ENCODE assay signal across 17 mouse cellular contexts in genomic region chr2:45158351-45158782, GRCm38 (mm10). TPM values are rescaled to one million over a fixed set of nuclear protein-coding genes. Genes with fewer than 3 reads are reported as not detected.
A peak's percentile ranks its signal among the peaks of the same experiment; 100 is the strongest.
DNase-seq lines count a peak whose midpoint lies in the region; ATAC-seq lines count a peak whose summit lies in the region.
"Had no signal": no experiment of that assay in that cellular context is flagged by ENCODE, and none has a peak within 500 bp of the region (broad histone marks: within the 10 kb centered on the region; RNA-seq: fewer than 3 reads in every experiment).

No protein-coding gene starts in this region.

- H3K4me3 ChIP-seq in hindbrain, embryonic 11.5 days (ENCODE audit: low read depth, low read length), result no peak overlapping the region
- peak overlapping the region; percentile 25 for H3K4me3 ChIP-seq in midbrain, embryonic 13.5 days (replicated peaks)
- H3K4me3 ChIP-seq: embryonic facial prominence, embryonic 12.5 days; heart, adult 2 months had no signal

- no peak overlapping the region for H3K27ac ChIP-seq in hindbrain, embryonic 11.5 days (ENCODE audit: low read depth, low read length)
- peak overlapping the region; percentile 56; the same call in 1 of the 2 replicates for H3K27ac ChIP-seq in midbrain, embryonic 13.5 days
- H3K27ac ChIP-seq: embryonic facial prominence, embryonic 12.5 days; heart, adult 2 months; liver, embryonic 14.5 days had no signal

- no peaks in the 10 kb centered on the region for H3K27me3 ChIP-seq in hindbrain, embryonic 11.5 days (ENCODE audit: control insufficient read depth, insufficient read depth, low read length)
- H3K27me3 ChIP-seq in midbrain, embryonic 13.5 days, result no peaks in the 10 kb centered on the region
- H3K27me3 ChIP-seq: embryonic facial prominence, embryonic 12.5 days had no signal

- peak; percentile 44; the same call in 1 of the 2 replicates for ATAC-seq in frontal cortex, adult (ENCODE audit: low TSS enrichment)
- ATAC-seq in hindbrain, embryonic 11.5 days (ENCODE audit: low FRiP score), result no peak
- peak; percentile 76 for ATAC-seq in midbrain, embryonic 13.5 days
- no peak for ATAC-seq in CD4-positive, CD25-positive, alpha-beta regulatory T cell, adult 4 months

- no peaks in the 10 kb centered on the region for H3K36me3 ChIP-seq in hindbrain, embryonic 11.5 days (ENCODE audit: control insufficient read depth, insufficient read depth, low read length)
- H3K36me3 ChIP-seq in midbrain, embryonic 13.5 days, result no peaks in the 10 kb centered on the region
- H3K36me3 ChIP-seq: embryonic facial prominence, embryonic 12.5 days had no signal

- no peak overlapping the region for H3K9ac ChIP-seq in hindbrain, embryonic 11.5 days (ENCODE audit: low read depth, low read length)
- peak overlapping the region; percentile 48 for H3K9ac ChIP-seq in midbrain, embryonic 13.5 days (replicated peaks)
- H3K9ac ChIP-seq: embryonic facial prominence, embryonic 12.5 days; liver, embryonic 14.5 days had no signal

- WGBS in hindbrain, embryonic 11.5 days, result 15% methylated on average over 8 of the region's 8 CpGs
- 2% methylated on average over 8 of the region's 8 CpGs for WGBS in midbrain, embryonic 13.5 days

- no peaks in the 10 kb centered on the region for H3K9me3 ChIP-seq in hindbrain, embryonic 11.5 days (ENCODE audit: control insufficient read depth, low read length)
- H3K9me3 ChIP-seq in midbrain, embryonic 13.5 days, result no peaks in the 10 kb centered on the region
- H3K9me3 ChIP-seq: embryonic facial prominence, embryonic 12.5 days had no signal

- no peaks in the 10 kb centered on the region for H3K4me1 ChIP-seq in hindbrain, embryonic 11.5 days (replicated peaks; ENCODE audit: control insufficient read depth, insufficient read depth, low read length)
- peaks cover 12% of the 10 kb centered on the region for H3K4me1 ChIP-seq in midbrain, embryonic 13.5 days (replicated peaks)
- H3K4me1 ChIP-seq: embryonic facial prominence, embryonic 12.5 days had no signal

- DNase-seq in frontal cortex, adult 2 months (ENCODE audit: extremely low spot score in 1 of 2, low spot score in 1 of 2), result no peak
- peak; percentile 81 for DNase-seq in ZHBTc4 (ENCODE audit: low read depth, low spot score)
- DNase-seq in hindbrain, embryonic 11.5 days (ENCODE audit: low spot score), result peak; percentile 25
- no peak for DNase-seq in adrenal gland, adult 18-20 months (ENCODE audit: low spot score in 2 of 2)
- DNase-seq in adrenal gland, postnatal 10 days, result no peak
- DNase-seq: adrenal gland, adult 2 months; heart, adult 2 months; heart, postnatal 36 days; kidney, postnatal 10 days; lung, postnatal 4 days; right cerebral cortex, postnatal 25 days; thymus, postnatal 25 days had no signal

- no peak overlapping the region for H3K4me2 ChIP-seq in hindbrain, embryonic 11.5 days (replicated peaks; ENCODE audit: low read depth, low read length)
- H3K4me2 ChIP-seq in midbrain, embryonic 13.5 days (replicated peaks), result peak overlapping the region; percentile 54
- H3K4me2 ChIP-seq: embryonic facial prominence, embryonic 12.5 days had no signal

RNA-seq across cellular contexts. Expression of gene Zeb2, which starts 41.2 kb away (rescaled TPM):
- polyA plus RNA-seq in frontal cortex, adult 2 months (2012; rRNA removed), result 97.6 and 109 TPM in 2 replicates
- polyA plus RNA-seq in hindbrain, embryonic 11.5 days (2014; fragmentation: Nextera tagmentation; extraction: Ambion mirVana), result 57.7 and 58.8 TPM in 2 replicates
- polyA plus RNA-seq in midbrain, embryonic 13.5 days (2015; fragmentation: Nextera tagmentation; extraction: Ambion mirVana), result 38.9 and 50.2 TPM in 2 replicates
- total RNA-seq in adrenal gland, adult 18-20 months (2021), result 100 to 1,000 TPM; 150 to 168 TPM
- 100 to 1,000 TPM; 129 to 138 TPM for total RNA-seq in adrenal gland, postnatal 10 days (2021)
- polyA plus RNA-seq in CD4-positive, CD25-positive, alpha-beta regulatory T cell, adult 4 months (2017; shearing (Covaris generic)), result 1 to 10 TPM in 1 of 2 experiments, under 1 TPM in 1; 0.71 to 2.3 TPM

Comparison
In these comparisons a context has a peak if more than half of its experiments do, and no peak if none do; other contexts are left out.
1. ATAC-seq: peak in frontal cortex, adult (single experiment) and midbrain, embryonic 13.5 days (single experiment); none in hindbrain, embryonic 11.5 days (single experiment) and CD4-positive, CD25-positive, alpha-beta regulatory T cell, adult 4 months (single experiment).
2. DNase-seq: peak in ZHBTc4 (single experiment) and hindbrain, embryonic 11.5 days (single experiment); none in frontal cortex, adult 2 months (0 of 2), adrenal gland, adult 18-20 months (0 of 2) and adrenal gland, postnatal 10 days (single experiment).
3. RNA of gene Zeb2, which starts 41.2 kb away (polyA plus RNA-seq): 97.6 to 109 TPM in frontal cortex, adult 2 months, 57.7 to 58.8 TPM in hindbrain, embryonic 11.5 days and 38.9 to 50.2 TPM in midbrain, embryonic 13.5 days; 0.71 to 2.3 TPM in CD4-positive, CD25-positive, alpha-beta regulatory T cell, adult 4 months; every median in the first group is over 10 times any median in the second.